9 mouse cellular contexts compared by ENCODE assay signal in genomic region chr15:32012044-32012443, GRCm38 (mm10).
DNase-seq lines count a peak whose midpoint lies in the region; ATAC-seq and TF ChIP-seq lines count a peak whose summit lies in the region.
"Had no signal": no experiment of that assay in that cellular context is flagged by ENCODE, and none has a peak within 500 bp of the region (broad histone marks: within the 10 kb centered on the region; RNA-seq: fewer than 3 reads in every experiment).

No protein-coding gene starts in this region.

- H3K4me3 ChIP-seq in layer of hippocampus, adult 2 months = no peak overlapping the region
- H3K4me3 ChIP-seq in E14TG2a.4 (replicated peaks; ENCODE audit: low read length) = no peak overlapping the region
- no peak overlapping the region for H3K4me3 ChIP-seq in embryonic facial prominence, embryonic 11.5 days (ENCODE audit: low read depth, low read length)
- no peak overlapping the region for H3K4me3 ChIP-seq in lung, embryonic 14.5 days (ENCODE audit: low read depth, low read length)
- H3K4me3 ChIP-seq: limb, embryonic 12.5 days had no signal

- WGBS in embryonic facial prominence, embryonic 11.5 days = 55% methylated on average over 2 of the region's 2 CpGs
- 40% methylated on average over 2 of the region's 2 CpGs for WGBS in lung, embryonic 14.5 days

- H3K9ac ChIP-seq in embryonic facial prominence, embryonic 11.5 days (replicated peaks; ENCODE audit: low read length) = no peak overlapping the region
- no peak overlapping the region for H3K9ac ChIP-seq in lung, embryonic 14.5 days
- H3K9ac ChIP-seq: limb, embryonic 12.5 days had no signal

- DNase-seq in layer of hippocampus, adult 2 months (ENCODE audit: low spot score in 2 of 2) = peak in 1 of 2 experiments; percentile 64
- no peak for DNase-seq in layer of hippocampus, postnatal 36 days
- DNase-seq in ZHBTc4 (ENCODE audit: low read depth, low spot score) = peak; percentile 25
- DNase-seq in embryonic facial prominence, embryonic 11.5 days (ENCODE audit: low spot score) = peak; percentile 73
- peak; percentile 79 for DNase-seq in lung, embryonic 14.5 days
- DNase-seq in neural tube, embryonic 10.5 days (ENCODE audit: extremely low spot score, low spot score) = no peak

- no peak for ATAC-seq in embryonic facial prominence, embryonic 11.5 days (replicated peaks; ENCODE audit: insufficient number of reproducible peaks, low FRiP score, low TSS enrichment, low read depth)
- no peak for ATAC-seq in lung, embryonic 14.5 days (ENCODE audit: insufficient read depth)
- no peak for ATAC-seq in CD4-positive, CD25-positive, alpha-beta regulatory T cell, adult 4 months

- no peak overlapping the region for H3K4me2 ChIP-seq in embryonic facial prominence, embryonic 11.5 days (ENCODE audit: low read depth, low read length)
- no peak overlapping the region for H3K4me2 ChIP-seq in lung, embryonic 14.5 days
- H3K4me2 ChIP-seq: limb, embryonic 12.5 days had no signal

- no peak overlapping the region for H3K27ac ChIP-seq in layer of hippocampus, adult 2 months
- H3K27ac ChIP-seq in embryonic facial prominence, embryonic 11.5 days (replicated peaks; ENCODE audit: low read depth, low read length) = no peak overlapping the region
- H3K27ac ChIP-seq in lung, embryonic 14.5 days (ENCODE audit: low read depth) = no peak overlapping the region
- H3K27ac ChIP-seq: limb, embryonic 12.5 days had no signal

- no peaks in the 10 kb centered on the region for H3K36me3 ChIP-seq in E14TG2a.4 (ENCODE audit: insufficient read depth, low read length)
- H3K36me3 ChIP-seq in embryonic facial prominence, embryonic 11.5 days (replicated peaks; ENCODE audit: control insufficient read depth, insufficient read depth, low read depth, low read length) = no peaks in the 10 kb centered on the region
- no peaks in the 10 kb centered on the region for H3K36me3 ChIP-seq in lung, embryonic 14.5 days (ENCODE audit: insufficient read depth)
- H3K36me3 ChIP-seq: limb, embryonic 12.5 days had no signal

- H3K9me3 ChIP-seq in E14TG2a.4 (ENCODE audit: low read length) = no peaks in the 10 kb centered on the region
- H3K9me3 ChIP-seq in embryonic facial prominence, embryonic 11.5 days (replicated peaks; ENCODE audit: control insufficient read depth, low read length) = no peaks in the 10 kb centered on the region
- no peaks in the 10 kb centered on the region for H3K9me3 ChIP-seq in lung, embryonic 14.5 days (ENCODE audit: low read depth, low read length)
- H3K9me3 ChIP-seq: limb, embryonic 12.5 days had no signal

- H3K27me3 ChIP-seq in E14TG2a.4 (ENCODE audit: insufficient read depth, low read length) = no peaks in the 10 kb centered on the region
- H3K27me3 ChIP-seq in embryonic facial prominence, embryonic 11.5 days (ENCODE audit: control insufficient read depth, insufficient read depth, low read length) = no peaks in the 10 kb centered on the region
- no peaks in the 10 kb centered on the region for H3K27me3 ChIP-seq in lung, embryonic 14.5 days (ENCODE audit: insufficient read depth, low read length)

- peak; percentile 85 for TF ChIP-seq CTCF in layer of hippocampus, adult 2 months (conservative IDR thresholded peaks at IDR 0.05)
- TF ChIP-seq CTCF in E14TG2a.4 (conservative IDR thresholded peaks at IDR 0.05; ENCODE audit: low read length) = peak; percentile 43
- peak; percentile 69 for TF ChIP-seq CTCF in lung, embryonic 14.5 days (IDR thresholded peaks at IDR 0.05; ENCODE audit: low read depth)

- H3K4me1 ChIP-seq in E14TG2a.4 (replicated peaks; ENCODE audit: low read depth, low read length) = no peaks in the 10 kb centered on the region
- no peaks in the 10 kb centered on the region for H3K4me1 ChIP-seq in embryonic facial prominence, embryonic 11.5 days (ENCODE audit: control insufficient read depth, insufficient read depth, low read length)
- H3K4me1 ChIP-seq in lung, embryonic 14.5 days (ENCODE audit: insufficient read depth) = no peaks in the 10 kb centered on the region

Comparison
In these comparisons a context has a peak if more than half of its experiments do, and no peak if none do; other contexts are left out.
1. DNase-seq: peak in ZHBTc4 (single experiment), embryonic facial prominence, embryonic 11.5 days (single experiment) and lung, embryonic 14.5 days (single experiment); none in layer of hippocampus, postnatal 36 days (0 of 2) and neural tube, embryonic 10.5 days (single experiment).
2. Peak in every context shown above with its lines, with median percentiles within 50 percentile points of each other: CTCF ChIP-seq.